Mouse (Mus musculus) midbrain, embryonic 10.5 days (tissue): ENCODE data around the gene Fbf1. TPM values are rescaled to one million over a fixed set of nuclear protein-coding genes. Genes with fewer than 3 reads are reported as not detected.

ENCODE experiments used
- DNase-seq: peaks from one replicate; pipeline ENCODE4 v3.0.0-alpha.2; 2017; ENCODE audit warnings: low spot score
- H3K27ac ChIP-seq: fragments of 300-500 bp; sonication (generic); replicated peaks from 2 replicates; pipeline ENCODE4 v1.5.1; 2016; ENCODE audit warnings: mild to moderate bottlenecking
- H3K27me3 ChIP-seq: fragments of 300-500 bp; sonication (generic); 2 replicates; pipeline ENCODE4 v1.6.1; 2016; ENCODE audit warnings: low read depth, mild to moderate bottlenecking; ENCODE audit not compliant: poor library complexity, severe bottlenecking
- H3K36me3 ChIP-seq: fragments of 300-500 bp; sonication (generic); 2 replicates; pipeline ENCODE4 v1.6.1; 2016; ENCODE audit warnings: mild to moderate bottlenecking, moderate library complexity
- H3K4me1 ChIP-seq: fragments of 300-500 bp; sonication (generic); 2 replicates; pipeline ENCODE4 v1.6.1; 2016
- H3K4me3 ChIP-seq: fragments of 300-500 bp; sonication (generic); 2 replicates; pipeline ENCODE4 v1.5.1; 2016; ENCODE audit warnings: mild to moderate bottlenecking, moderate library complexity
- H3K9me3 ChIP-seq: fragments of 300-500 bp; sonication (generic); replicated peaks from 2 replicates; pipeline ENCODE4 v1.6.1; 2016; ENCODE audit warnings: mild to moderate bottlenecking
- WGBS: fragments of 180-500 bp; shearing (Covaris S2); methylation state at CpG from one replicate; pipeline ENCODE4 v1.1.7; 2016; 5-methylcytosine and 5-hydroxymethylcytosine counted together
- polyA plus RNA-seq: library from polyadenylated mRNA; unstranded; fragments of >200 nt; fragmentation: Nextera tagmentation; extraction: Ambion mirVana; gene quantifications from 2 replicates; pipeline ENCODE4 v1.2.1, GENCODE M21; 2016

The Fbf1 gene
- polyA plus RNA-seq, 1 experiment from 2014 or later, result 58.9 TPM

- Histone ChIP-seq H3K9me3 (no peaks in the 10 kb centered on the region), H3K27me3 (peaks cover 81% of the 10 kb centered on the region), H3K4me3 (peak overlapping the region; percentile 46), H3K27ac (peak overlapping the region; percentile 52), H3K36me3 (no peaks in the 10 kb centered on the region), H3K4me1 (peaks cover 49% of the 10 kb centered on the region)
- DNase-seq, result no peak
- WGBS, result 3% methylated on average over 70 of the region's 70 CpGs
Observed at GRCm38 (mm10) chr11:116109441-116110081, 58.4 kb downstream of the Fbf1 start.

GRCm38 (mm10) chr11:116108464-116109137, 59.4 kb downstream of the Fbf1 start:
- no peak for DNase-seq

GRCm38 (mm10) chr11:116107777-116108285, 60.1 kb downstream of the Fbf1 start:
- DNase-seq, result no peak
- Histone ChIP-seq H3K27me3 (peaks cover 95% of the 10 kb centered on the region), H3K36me3 (no peaks in the 10 kb centered on the region), H3K9me3 (no peaks in the 10 kb centered on the region), H3K4me1 (peaks cover 65% of the 10 kb centered on the region), H3K27ac (peak overlapping the region; percentile 9; the same call in 1 of the 2 replicates), H3K4me3 (peak overlapping the region; percentile 40)
- WGBS, result 8% methylated on average over 19 of the region's 19 CpGs

More at GRCm38 (mm10) chr11:116108464-116109137, 59.4 kb downstream of the Fbf1 start:
- peaks cover 58% of the 10 kb centered on the region for H3K4me1 ChIP-seq
- H3K9me3 ChIP-seq, result no peaks in the 10 kb centered on the region
- no peaks in the 10 kb centered on the region for H3K36me3 ChIP-seq
- H3K4me3 ChIP-seq, result peak overlapping the region; percentile 46
- 4% methylated on average over 23 of the region's 23 CpGs for WGBS
- H3K27ac ChIP-seq, result no peak overlapping the region
- H3K27me3 ChIP-seq, result peaks cover 91% of the 10 kb centered on the region

- H3K9me3 ChIP-seq, result no peaks in the 10 kb centered on the region
- H3K27ac ChIP-seq, result peak overlapping the region; percentile 9; the same call in 1 of the 2 replicates
- H3K4me3 ChIP-seq, result peak overlapping the region; percentile 40
- peaks cover 90% of the 10 kb centered on the region for H3K27me3 ChIP-seq
- H3K4me1 ChIP-seq, result peaks cover 69% of the 10 kb centered on the region
- 16% methylated on average over 13 of the region's 14 CpGs for WGBS
- H3K36me3 ChIP-seq, result no peaks in the 10 kb centered on the region
- no peak for DNase-seq
Observed at GRCm38 (mm10) chr11:116106963-116107776, 60.8 kb downstream of the Fbf1 start.

- Histone ChIP-seq H3K36me3 (no peaks in the 10 kb centered on the region), H3K27me3 (peaks cover 82% of the 10 kb centered on the region), H3K27ac (peak overlapping the region; percentile 69), H3K4me1 (peaks cover 77% of the 10 kb centered on the region), H3K9me3 (no peaks in the 10 kb centered on the region), H3K4me3 (peak overlapping the region; percentile 40)
- WGBS, result 26% methylated on average over 32 of the region's 32 CpGs
- peak; percentile 51 for DNase-seq
Observed at GRCm38 (mm10) chr11:116106154-116106962, 61.6 kb downstream of the Fbf1 start.

- DNase-seq, result no peak
- peaks cover 69% of the 10 kb centered on the region for H3K27me3 ChIP-seq
- peaks cover 77% of the 10 kb centered on the region for H3K4me1 ChIP-seq
- peak overlapping the region; percentile 69; the same call in 1 of the 2 replicates for H3K27ac ChIP-seq
- no peaks in the 10 kb centered on the region for H3K36me3 ChIP-seq
- 98% methylated on average over 2 of the region's 2 CpGs for whole genome bisulfite sequencing
- H3K9me3 ChIP-seq, result no peaks in the 10 kb centered on the region
- no peak overlapping the region for H3K4me3 ChIP-seq
Observed at GRCm38 (mm10) chr11:116105065-116105464, 62.9 kb downstream of the Fbf1 start.

- Histone ChIP-seq H3K27me3 (peaks cover 59% of the 10 kb centered on the region), H3K9me3 (no peaks in the 10 kb centered on the region), H3K27ac (peak overlapping the region; percentile 72), H3K4me3 (no peak overlapping the region), H3K4me1 (peaks cover 68% of the 10 kb centered on the region), H3K36me3 (no peaks in the 10 kb centered on the region)
- WGBS, result 52% methylated on average over 14 of the region's 14 CpGs
- DNase-seq, result peak; percentile 51
Observed at GRCm38 (mm10) chr11:116104006-116104646, 63.8 kb downstream of the Fbf1 start.

- 89% methylated on average over 11 of the region's 12 CpGs for WGBS
- no peaks in the 10 kb centered on the region for H3K36me3 ChIP-seq
- H3K27me3 ChIP-seq, result peaks cover 54% of the 10 kb centered on the region
- H3K4me3 ChIP-seq, result no peak overlapping the region
- no peak for DNase-seq
- H3K9me3 ChIP-seq, result no peaks in the 10 kb centered on the region
- peak overlapping the region; percentile 72 for H3K27ac ChIP-seq
- H3K4me1 ChIP-seq, result peaks cover 65% of the 10 kb centered on the region
Observed at GRCm38 (mm10) chr11:116103572-116103971, 64.4 kb downstream of the Fbf1 start.

GRCm38 (mm10) chr11:116102472-116102871, 65.5 kb downstream of the Fbf1 start:
- WGBS, result 61% methylated on average over 3 of the region's 4 CpGs
- no peaks in the 10 kb centered on the region for H3K36me3 ChIP-seq
- H3K9me3 ChIP-seq, result no peaks in the 10 kb centered on the region
- peak overlapping the region; percentile 84 for H3K27ac ChIP-seq
- peaks cover 43% of the 10 kb centered on the region for H3K27me3 ChIP-seq
- H3K4me1 ChIP-seq, result peaks cover 55% of the 10 kb centered on the region
- DNase-seq, result no peak
- H3K4me3 ChIP-seq, result no peak overlapping the region

GRCm38 (mm10) chr11:116101931-116102381, 66.0 kb downstream of the Fbf1 start:
- Histone ChIP-seq H3K4me1 (peaks cover 50% of the 10 kb centered on the region), H3K27ac (peak overlapping the region; percentile 84), H3K36me3 (no peaks in the 10 kb centered on the region), H3K27me3 (peaks cover 38% of the 10 kb centered on the region), H3K4me3 (no peak overlapping the region), H3K9me3 (no peaks in the 10 kb centered on the region; the same call in 1 of the 2 replicates)
- 44% methylated on average over 11 of the region's 11 CpGs for WGBS
- peak; percentile 33 for DNase-seq

GRCm38 (mm10) chr11:116100839-116101238, 67.1 kb downstream of the Fbf1 start:
- H3K36me3 ChIP-seq, result no peaks in the 10 kb centered on the region
- H3K4me1 ChIP-seq, result peaks cover 38% of the 10 kb centered on the region
- H3K27me3 ChIP-seq, result peaks cover 26% of the 10 kb centered on the region
- H3K9me3 ChIP-seq, result no peaks in the 10 kb centered on the region; the same call in 1 of the 2 replicates
- H3K27ac ChIP-seq, result no peak overlapping the region
- WGBS, result 91% methylated on average over 7 of the region's 7 CpGs
- DNase-seq, result no peak
- no peak overlapping the region for H3K4me3 ChIP-seq
